Mouse (Mus musculus): ENCODE data around the gene Cnot2. TPM values are rescaled to one million over a fixed set of nuclear protein-coding genes. Genes with fewer than 3 reads are reported as not detected.

Gene Cnot2
- total RNA-seq, 2 experiments from 2014 or later: 64.5 to 73.8 TPM

GRCm38 (mm10) chr10:116440088-116440487 lies 141.2 kb downstream of the Cnot2 start:
- no peak for DNase-seq (ENCODE audit: low spot score in 2 of 2)

- DNase-seq (ENCODE audit: low spot score in 2 of 2): no peak
These were observed 145.9 kb downstream of the Cnot2 start for GRCm38 (mm10) chr10:116435455-116435854.

Small RNA genes lying within 50 kb of the gene (microRNA-seq; reads per million reads assigned to microRNA genes)
- 0 reads per million in 2 experiments for gene Gm25190 (ENCODE audit: borderline number of aligned reads in 2 of 2)

Other genes starting within 250 kb of the Cnot2 start
- 10 to 100 TPM in 1 of 2 experiments, under 1 TPM in 1; 0.66 to 10.4 TPM for gene Kcnmb4, start 107.6 kb downstream of the Cnot2 start, total RNA-seq (2021)